Mouse (Mus musculus): ENCODE measurements around the gene Iqcj.

GRCm38 (mm10) chr3:67960133-67960532 is 68.1 kb downstream of the Iqcj start:
- TF ChIP-seq GATA1 (IDR thresholded peaks at IDR 0.05; ENCODE audit: borderline replicate concordance, low read length) (no peak), CTCF (IDR thresholded peaks at IDR 0.05; ENCODE audit: low read depth, low read length) (no peak), POLR2AphosphoS5 (IDR thresholded peaks at IDR 0.05; ENCODE audit: insufficient replicate concordance, low read depth, low read length) (no peak), TAL1 (conservative IDR thresholded peaks at IDR 0.05; ENCODE audit: low read depth, low read length) (no peak)

Data from G1E (cell line).